Mouse (Mus musculus): ENCODE data around the gene Zfp87. TPM values are rescaled to one million over a fixed set of nuclear protein-coding genes. Genes with fewer than 3 reads are reported as not detected.
A peak's percentile ranks its signal among the peaks of the same experiment; 100 is the strongest.

The Zfp87 gene
- polyA plus RNA-seq, 1 experiment: 6.6 TPM

GRCm38 (mm10) chr13:67500084-67500719 is 25.8 kb downstream of the Zfp87 start, which contains the start of gene Zfp58:
TSS of gene Zfp58 (minus strand) at chr13:67500555.
- no peaks in the 10 kb centered on the region; the same call in 1 of the 2 replicates for H3K4me1 ChIP-seq (ENCODE audit: control insufficient read depth, insufficient read depth, low read length)
- under 1% methylated on average over 22 of the region's 22 CpGs for WGBS
- H3K27ac ChIP-seq (ENCODE audit: control insufficient read depth, insufficient read depth, low read depth, low read length, poor library complexity): no peak within 1 kb of the TSS
- peak within 1 kb of the TSS; percentile 76 for H3K4me3 ChIP-seq (replicated peaks; ENCODE audit: control insufficient read depth, low read depth, low read length)
- peak; percentile 52; the same call in 1 of the 2 replicates for TF ChIP-seq POLR2A (IDR thresholded peaks at IDR 0.05; ENCODE audit: borderline replicate concordance, control insufficient read depth, low read depth, low read length)
- TF ChIP-seq CTCF (IDR thresholded peaks at IDR 0.05; ENCODE audit: control insufficient read depth, insufficient read depth, low read length): no peak

DNA sequence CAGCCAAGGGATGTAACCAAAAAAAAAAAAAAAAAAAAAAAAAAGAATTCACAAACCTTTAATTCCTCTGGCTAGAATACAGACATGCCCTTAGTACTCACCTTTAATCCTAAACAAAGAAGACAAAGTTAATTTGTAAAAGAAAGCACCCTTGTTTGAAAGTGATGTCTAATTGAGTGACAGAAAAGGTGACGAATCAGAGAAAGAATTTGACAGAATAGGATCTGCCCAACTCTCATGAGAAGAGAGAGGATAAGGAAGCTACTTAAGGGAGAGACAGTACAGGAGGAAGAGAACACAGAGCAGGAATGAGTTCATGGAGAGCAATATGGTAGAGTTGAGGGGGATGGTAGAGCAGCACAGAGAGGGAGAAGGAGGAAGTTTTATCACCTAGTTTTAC is 30.3 kb downstream of the Zfp87 start:
- no peaks in the 10 kb centered on the region; the same call in 1 of the 2 replicates for H3K4me1 ChIP-seq (ENCODE audit: control insufficient read depth, insufficient read depth, low read length)
- 84% methylated on average over 1 of the region's 1 CpGs for WGBS
- H3K27ac ChIP-seq (ENCODE audit: control insufficient read depth, insufficient read depth, low read depth, low read length, poor library complexity): no peak overlapping the region
- no peak overlapping the region for H3K4me3 ChIP-seq (replicated peaks; ENCODE audit: control insufficient read depth, low read depth, low read length)
- no peak for TF ChIP-seq CTCF (IDR thresholded peaks at IDR 0.05; ENCODE audit: control insufficient read depth, insufficient read depth, low read length)
- TF ChIP-seq POLR2A (IDR thresholded peaks at IDR 0.05; ENCODE audit: borderline replicate concordance, control insufficient read depth, low read depth, low read length): no peak

GRCm38 (mm10) chr13:67484424-67484811 is 41.6 kb downstream of the Zfp87 start:
- H3K4me1 ChIP-seq (ENCODE audit: control insufficient read depth, insufficient read depth, low read length): no peaks in the 10 kb centered on the region; the same call in 1 of the 2 replicates
- TF ChIP-seq POLR2A (IDR thresholded peaks at IDR 0.05; ENCODE audit: borderline replicate concordance, control insufficient read depth, low read depth, low read length): no peak
- peak overlapping the region; percentile 89 for H3K4me3 ChIP-seq (replicated peaks; ENCODE audit: control insufficient read depth, low read depth, low read length)
- 32% methylated on average over 8 of the region's 8 CpGs for WGBS
- H3K27ac ChIP-seq (ENCODE audit: control insufficient read depth, insufficient read depth, low read depth, low read length, poor library complexity): no peak overlapping the region

- under 1% methylated on average over 20 of the region's 20 CpGs for WGBS
- Histone ChIP-seq H3K4me1 (ENCODE audit: control insufficient read depth, insufficient read depth, low read length) (no peaks in the 10 kb centered on the region; the same call in 1 of the 2 replicates), H3K27ac (ENCODE audit: control insufficient read depth, insufficient read depth, low read depth, low read length, poor library complexity) (peak within 1 kb of the TSS; percentile 66), H3K4me3 (replicated peaks; ENCODE audit: control insufficient read depth, low read depth, low read length) (peak within 1 kb of the TSS; percentile 89)
- TF ChIP-seq POLR2A (IDR thresholded peaks at IDR 0.05; ENCODE audit: borderline replicate concordance, control insufficient read depth, low read depth, low read length): no peak
Observed at GRCm38 (mm10) chr13:67483625-67484423, 42.2 kb downstream of the Zfp87 start, which contains the start of gene Zfp874b. TSS of gene Zfp874b (minus strand) at chr13:67484258.

GRCm38 (mm10) chr13:67481528-67481927 is 44.4 kb downstream of the Zfp87 start:
- 54% methylated on average over 4 of the region's 4 CpGs for WGBS
- H3K27ac ChIP-seq (ENCODE audit: control insufficient read depth, insufficient read depth, low read depth, low read length, poor library complexity): no peak overlapping the region
- TF ChIP-seq CTCF (IDR thresholded peaks at IDR 0.05; ENCODE audit: control insufficient read depth, insufficient read depth, low read length) (no peak), POLR2A (IDR thresholded peaks at IDR 0.05; ENCODE audit: borderline replicate concordance, control insufficient read depth, low read depth, low read length) (no peak)
- H3K4me3 ChIP-seq (replicated peaks; ENCODE audit: control insufficient read depth, low read depth, low read length): no peak overlapping the region
- H3K4me1 ChIP-seq (ENCODE audit: control insufficient read depth, insufficient read depth, low read length): no peaks in the 10 kb centered on the region; the same call in 1 of the 2 replicates

- Histone ChIP-seq H3K4me3 (replicated peaks; ENCODE audit: control insufficient read depth, low read depth, low read length) (no peak overlapping the region), H3K4me1 (ENCODE audit: control insufficient read depth, insufficient read depth, low read length) (no peaks in the 10 kb centered on the region; the same call in 1 of the 2 replicates), H3K27ac (ENCODE audit: control insufficient read depth, insufficient read depth, low read depth, low read length, poor library complexity) (no peak overlapping the region)
- WGBS: 81% methylated on average over 3 of the region's 3 CpGs
- TF ChIP-seq CTCF (IDR thresholded peaks at IDR 0.05; ENCODE audit: control insufficient read depth, insufficient read depth, low read length) (no peak), POLR2A (IDR thresholded peaks at IDR 0.05; ENCODE audit: borderline replicate concordance, control insufficient read depth, low read depth, low read length) (no peak)
Observed at GRCm38 (mm10) chr13:67469274-67469673, 56.7 kb downstream of the Zfp87 start.

Other genes starting within 250 kb of the Zfp87 start
- gene Zfp458, start 247.7 kb downstream of the Zfp87 start, polyA plus RNA-seq (2011; ENCODE audit: insufficient read depth, insufficient read length, low replicate concordance, missing spikeins): 0.70 and 0.97 TPM in 2 replicates
- 3.0 TPM in 1 of 2 replicates, not detected in the other for gene Zfp457, start 219.7 kb downstream of the Zfp87 start, polyA plus RNA-seq (2011; ENCODE audit: insufficient read depth, insufficient read length, low replicate concordance, missing spikeins)
- 1.7 and 2.1 TPM in 2 replicates for gene Zfp595, start 193.6 kb downstream of the Zfp87 start, polyA plus RNA-seq (2011; ENCODE audit: insufficient read depth, insufficient read length, low replicate concordance, missing spikeins)
- not detected in 2 replicates for gene Gm28044, start 165.6 kb downstream of the Zfp87 start, polyA plus RNA-seq (2011; ENCODE audit: insufficient read depth, insufficient read length, low replicate concordance, missing spikeins)
- gene Zfp953, start 165.6 kb downstream of the Zfp87 start, polyA plus RNA-seq (2011; ENCODE audit: insufficient read depth, insufficient read length, low replicate concordance, missing spikeins): 0.90 and 2.1 TPM in 2 replicates
- gene Gm28041, start 150.4 kb downstream of the Zfp87 start, polyA plus RNA-seq (2011; ENCODE audit: insufficient read depth, insufficient read length, low replicate concordance, missing spikeins): not detected in 2 replicates
- gene Zfp456, start 150.4 kb downstream of the Zfp87 start, polyA plus RNA-seq (2011; ENCODE audit: insufficient read depth, insufficient read length, low replicate concordance, missing spikeins): 1.9 and 2.4 TPM in 2 replicates
- gene Zfp429, start 126.4 kb downstream of the Zfp87 start, polyA plus RNA-seq (2011; ENCODE audit: insufficient read depth, insufficient read length, low replicate concordance, missing spikeins): 3.2 and 13.3 TPM in 2 replicates
- 0.50 and 3.4 TPM in 2 replicates for gene Zfp459, start 104.8 kb downstream of the Zfp87 start, polyA plus RNA-seq (2011; ENCODE audit: insufficient read depth, insufficient read length, low replicate concordance, missing spikeins)
- gene Zfp874a, start 74.6 kb downstream of the Zfp87 start, polyA plus RNA-seq (2011; ENCODE audit: insufficient read depth, insufficient read length, low replicate concordance, missing spikeins): 3.5 and 10.9 TPM in 2 replicates
- gene Zfp874b, start 41.9 kb downstream of the Zfp87 start, polyA plus RNA-seq (2011; ENCODE audit: insufficient read depth, insufficient read length, low replicate concordance, missing spikeins): 4.4 and 5.8 TPM in 2 replicates
- gene Zfp58, start 25.6 kb downstream of the Zfp87 start, polyA plus RNA-seq (2011; ENCODE audit: insufficient read depth, insufficient read length, low replicate concordance, missing spikeins): 1.8 and 6.7 TPM in 2 replicates
- not detected in 2 replicates for gene Gm26965, start within 50 bp of the Zfp87 start, polyA plus RNA-seq (2011; ENCODE audit: insufficient read depth, insufficient read length, low replicate concordance, missing spikeins)
- 1.6 and 2.5 TPM in 2 replicates for gene Zfp748, start 27.7 kb upstream of the Zfp87 start, polyA plus RNA-seq (2011; ENCODE audit: insufficient read depth, insufficient read length, low replicate concordance, missing spikeins)
- gene Zfp729b, start 83.5 kb upstream of the Zfp87 start, polyA plus RNA-seq (2011; ENCODE audit: insufficient read depth, insufficient read length, low replicate concordance, missing spikeins): 1.7 and 4.1 TPM in 2 replicates
- gene Gm49345, start 111.6 kb upstream of the Zfp87 start, polyA plus RNA-seq (2011; ENCODE audit: insufficient read depth, insufficient read length, low replicate concordance, missing spikeins): not detected in 2 replicates
- gene Zfp729a, start 111.6 kb upstream of the Zfp87 start, polyA plus RNA-seq (2011; ENCODE audit: insufficient read depth, insufficient read length, low replicate concordance, missing spikeins): 0.83 and 8.7 TPM in 2 replicates
- 1.9 and 11.3 TPM in 2 replicates for gene Zfp738, start 160.9 kb upstream of the Zfp87 start, polyA plus RNA-seq (2011; ENCODE audit: insufficient read depth, insufficient read length, low replicate concordance, missing spikeins)
- 2.2 and 4.5 TPM in 2 replicates for gene Zfp65, start 203.0 kb upstream of the Zfp87 start, polyA plus RNA-seq (2011; ENCODE audit: insufficient read depth, insufficient read length, low replicate concordance, missing spikeins)
- gene Zfp85, start 229.1 kb upstream of the Zfp87 start, polyA plus RNA-seq (2011; ENCODE audit: insufficient read depth, insufficient read length, low replicate concordance, missing spikeins): 0.92 and 1.0 TPM in 2 replicates